Mouse (Mus musculus) hindbrain, postnatal 0 days (tissue): ENCODE measurements around the gene Rnft2. TPM values are rescaled to one million over a fixed set of nuclear protein-coding genes. Genes with fewer than 3 reads are reported as not detected.

ENCODE experiments used
- ATAC-seq: fragments of 200-750 bp; cut with Nextera tagmentation; 2 replicates; pipeline ENCODE4 v1.8.0; 2017; ENCODE audit warnings: mild to moderate bottlenecking, moderate TSS enrichment, moderate library complexity
- DNase-seq: peaks from one replicate; pipeline ENCODE4 v3.0.0-alpha.2; 2015; ENCODE audit warnings: low spot score
- H3K27ac ChIP-seq: fragments of 300-500 bp; sonication (generic); 2 replicates; pipeline ENCODE4 v1.5.1; 2014; ENCODE audit warnings: mild to moderate bottlenecking
- H3K27me3 ChIP-seq: fragments of 300-500 bp; sonication (generic); 2 replicates; pipeline ENCODE4 v1.6.1; 2014; ENCODE audit warnings: low read length, mixed read lengths; ENCODE audit not compliant: insufficient read depth
- H3K36me3 ChIP-seq: fragments of 300-500 bp; sonication (generic); 2 replicates; pipeline ENCODE4 v1.6.1; 2014; ENCODE audit warnings: low read length, mixed read lengths; ENCODE audit not compliant: insufficient read depth
- H3K4me1 ChIP-seq: fragments of 300-500 bp; sonication (generic); 2 replicates; pipeline ENCODE4 v1.6.1; 2014; ENCODE audit warnings: antibody characterized with exemption, low read length, mixed read lengths; ENCODE audit not compliant: insufficient read depth
- H3K4me2 ChIP-seq: fragments of 300-500 bp; sonication (generic); 2 replicates; pipeline ENCODE4 v1.6.1; 2014; ENCODE audit warnings: low read depth, mild to moderate bottlenecking, low read length, moderate library complexity, mixed read lengths
- H3K4me3 ChIP-seq: fragments of 300-500 bp; sonication (generic); 2 replicates; pipeline ENCODE4 v1.5.1; 2014; ENCODE audit warnings: low read length
- H3K9ac ChIP-seq: fragments of 300-500 bp; sonication (generic); replicated peaks from 2 replicates; pipeline ENCODE4 v1.6.1; 2014; ENCODE audit warnings: mild to moderate bottlenecking, low read length, moderate library complexity, mixed read lengths
- H3K9me3 ChIP-seq: fragments of 300-500 bp; sonication (generic); 2 replicates; pipeline ENCODE4 v1.6.1; 2016; ENCODE audit warnings: low read length, mixed read lengths
- CTCF ChIP-seq: IDR thresholded peaks from 2 replicates; pipeline ENCODE4 v1.5.1; 2016; ENCODE audit warnings: antibody characterized with exemption, control low read depth, low read depth
- whole genome bisulfite sequencing: fragments of 180-500 bp; shearing (Covaris S2); extraction: QIAGEN DNeasy Blood & Tissue Kit; methylation state at CpG from one replicate; pipeline ENCODE4 v1.1.7; 2014; 5-methylcytosine and 5-hydroxymethylcytosine counted together
- polyA plus RNA-seq: library from polyadenylated mRNA; unstranded; fragments of >200 nt; fragmentation: Nextera tagmentation; extraction: Ambion mirVana; gene quantifications from 2 replicates; pipeline ENCODE4 v1.2.1, GENCODE M21; 2015
- total RNA-seq: library from RNA; depleted of rRNA; stranded (reverse); fragments of >200 nt; gene quantifications from 2 replicates; pipeline ENCODE4 v1.2.3, GENCODE M21; 2014

Gene Rnft2
- total and polyA plus RNA-seq, 2 experiments from 2014 or later = 11.3 to 108 TPM

- DNase-seq = peak; percentile 36
- Histone ChIP-seq H3K4me1 (peaks cover 3% of the 10 kb centered on the region), H3K4me3 (no peak overlapping the region), H3K9ac (no peak overlapping the region), H3K36me3 (peaks cover 24% of the 10 kb centered on the region), H3K9me3 (no peaks in the 10 kb centered on the region), H3K4me2 (no peak overlapping the region), H3K27ac (no peak overlapping the region), H3K27me3 (no peaks in the 10 kb centered on the region)
- 49% methylated on average over 9 of the region's 9 CpGs for WGBS
- no peak for ATAC-seq
- TF ChIP-seq CTCF = peak; percentile 23
These were observed 19.4 kb upstream of the Rnft2 start for GRCm38 (mm10) chr5:118264279-118264678.

- H3K4me2 ChIP-seq = no peak overlapping the region
- H3K9ac ChIP-seq = no peak overlapping the region
- H3K9me3 ChIP-seq = no peaks in the 10 kb centered on the region
- no peak overlapping the region for H3K27ac ChIP-seq
- H3K36me3 ChIP-seq = peaks cover 32% of the 10 kb centered on the region
- TF ChIP-seq CTCF = no peak
- peaks cover 7% of the 10 kb centered on the region; the same call in 1 of the 2 replicates for H3K4me1 ChIP-seq
- no peaks in the 10 kb centered on the region for H3K27me3 ChIP-seq
- H3K4me3 ChIP-seq = no peak overlapping the region
- ATAC-seq (no peak), DNase-seq (no peak)
- WGBS = 82% methylated on average over 8 of the region's 8 CpGs
These were observed 17.5 kb upstream of the Rnft2 start for GRCm38 (mm10) chr5:118262418-118262817.

GRCm38 (mm10) chr5:118261181-118261580 lies 16.3 kb upstream of the Rnft2 start:
- Histone ChIP-seq H3K27ac (no peak overlapping the region), H3K9me3 (no peaks in the 10 kb centered on the region), H3K4me3 (no peak overlapping the region), H3K36me3 (peaks cover 42% of the 10 kb centered on the region), H3K9ac (no peak overlapping the region), H3K4me2 (no peak overlapping the region), H3K27me3 (no peaks in the 10 kb centered on the region), H3K4me1 (peaks cover 7% of the 10 kb centered on the region; the same call in 1 of the 2 replicates)
- ATAC-seq = no peak
- TF ChIP-seq CTCF = no peak
- WGBS = 96% methylated on average over 9 of the region's 9 CpGs
- no peak for DNase-seq

GRCm38 (mm10) chr5:118260642-118261041 lies 15.7 kb upstream of the Rnft2 start:
- TF ChIP-seq CTCF = no peak
- H3K36me3 ChIP-seq = peaks cover 42% of the 10 kb centered on the region
- peaks cover 7% of the 10 kb centered on the region; the same call in 1 of the 2 replicates for H3K4me1 ChIP-seq
- H3K27ac ChIP-seq = no peak overlapping the region
- 89% methylated on average over 11 of the region's 11 CpGs for WGBS
- no peak overlapping the region for H3K9ac ChIP-seq
- DNase-seq (no peak), ATAC-seq (no peak)
- no peak overlapping the region for H3K4me3 ChIP-seq
- H3K27me3 ChIP-seq = no peaks in the 10 kb centered on the region
- H3K9me3 ChIP-seq = no peaks in the 10 kb centered on the region
- H3K4me2 ChIP-seq = no peak overlapping the region

GRCm38 (mm10) chr5:118260055-118260454 lies 15.1 kb upstream of the Rnft2 start:
- Histone ChIP-seq H3K27me3 (no peaks in the 10 kb centered on the region), H3K36me3 (peaks cover 42% of the 10 kb centered on the region), H3K27ac (no peak overlapping the region), H3K4me2 (no peak overlapping the region), H3K9ac (no peak overlapping the region), H3K4me3 (no peak overlapping the region), H3K9me3 (no peaks in the 10 kb centered on the region), H3K4me1 (peaks cover 7% of the 10 kb centered on the region; the same call in 1 of the 2 replicates)
- TF ChIP-seq CTCF = no peak
- DNase-seq (no peak), ATAC-seq (no peak)
- 85% methylated on average over 10 of the region's 10 CpGs for WGBS

- H3K27ac ChIP-seq = no peak overlapping the region
- H3K36me3 ChIP-seq = peaks cover 42% of the 10 kb centered on the region
- no peak overlapping the region for H3K4me3 ChIP-seq
- DNase-seq = no peak
- H3K4me2 ChIP-seq = no peak overlapping the region
- no peak for ATAC-seq
- no peak overlapping the region for H3K9ac ChIP-seq
- no peak for TF ChIP-seq CTCF
- no peaks in the 10 kb centered on the region for H3K9me3 ChIP-seq
- H3K4me1 ChIP-seq = peaks cover 7% of the 10 kb centered on the region; the same call in 1 of the 2 replicates
- 81% methylated on average over 6 of the region's 6 CpGs for WGBS
- H3K27me3 ChIP-seq = no peaks in the 10 kb centered on the region
These were observed 14.7 kb upstream of the Rnft2 start for GRCm38 (mm10) chr5:118259636-118260035.

- DNase-seq = peak; percentile 66
- no peak overlapping the region for H3K27ac ChIP-seq
These were observed 14.2 kb upstream of the Rnft2 start for GRCm38 (mm10) chr5:118259152-118259551.

More at GRCm38 (mm10) chr5:118259152-118259551, 14.2 kb upstream of the Rnft2 start:
- Histone ChIP-seq H3K9ac (no peak overlapping the region), H3K9me3 (no peaks in the 10 kb centered on the region), H3K4me3 (no peak overlapping the region), H3K27me3 (no peaks in the 10 kb centered on the region), H3K4me2 (no peak overlapping the region), H3K36me3 (peaks cover 42% of the 10 kb centered on the region), H3K4me1 (peaks cover 7% of the 10 kb centered on the region; the same call in 1 of the 2 replicates)
- no peak for TF ChIP-seq CTCF
- 29% methylated on average over 6 of the region's 6 CpGs for WGBS
- peak; percentile 55 for ATAC-seq
